Mouse (Mus musculus): ENCODE results near the gene Spem1.

The Spem1 gene

DNA sequence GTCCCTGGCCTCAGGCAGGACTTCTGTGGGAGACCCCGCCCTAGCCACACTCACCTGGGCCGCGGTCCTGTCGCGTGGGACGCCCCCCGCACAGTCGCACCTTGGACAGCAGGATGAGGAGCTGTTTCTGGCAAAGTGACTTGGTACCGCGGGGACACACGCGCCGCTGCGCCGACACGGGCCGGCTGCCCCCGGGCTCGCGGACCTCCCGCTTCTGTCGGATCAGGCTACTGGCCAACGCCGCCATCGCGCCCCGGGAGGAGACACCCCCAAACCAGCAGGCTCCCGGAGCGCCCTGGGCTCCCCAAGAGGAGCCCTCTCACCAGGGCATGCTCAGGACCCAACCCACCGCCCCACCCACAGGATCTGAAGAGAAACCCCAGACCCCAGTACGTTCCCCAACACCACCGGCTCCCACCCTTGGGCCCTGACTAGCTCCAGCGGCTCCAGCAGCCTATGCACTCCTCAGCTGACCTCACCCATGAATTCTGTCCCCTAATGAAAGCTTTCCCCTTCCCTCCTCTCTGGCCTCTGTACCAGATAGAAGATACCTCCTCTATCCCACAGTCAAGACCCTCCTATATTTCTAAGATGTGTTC is 20.5 kb downstream of the Spem1 start, which contains the start of gene Fgf11:
Gene Fgf11 (minus strand): TSS at position 479 of the 599 bp plus-strand sequence.
- no peak for DNase-seq (ENCODE audit: low read depth in 2 of 2, low spot score in 2 of 2)

DNA sequence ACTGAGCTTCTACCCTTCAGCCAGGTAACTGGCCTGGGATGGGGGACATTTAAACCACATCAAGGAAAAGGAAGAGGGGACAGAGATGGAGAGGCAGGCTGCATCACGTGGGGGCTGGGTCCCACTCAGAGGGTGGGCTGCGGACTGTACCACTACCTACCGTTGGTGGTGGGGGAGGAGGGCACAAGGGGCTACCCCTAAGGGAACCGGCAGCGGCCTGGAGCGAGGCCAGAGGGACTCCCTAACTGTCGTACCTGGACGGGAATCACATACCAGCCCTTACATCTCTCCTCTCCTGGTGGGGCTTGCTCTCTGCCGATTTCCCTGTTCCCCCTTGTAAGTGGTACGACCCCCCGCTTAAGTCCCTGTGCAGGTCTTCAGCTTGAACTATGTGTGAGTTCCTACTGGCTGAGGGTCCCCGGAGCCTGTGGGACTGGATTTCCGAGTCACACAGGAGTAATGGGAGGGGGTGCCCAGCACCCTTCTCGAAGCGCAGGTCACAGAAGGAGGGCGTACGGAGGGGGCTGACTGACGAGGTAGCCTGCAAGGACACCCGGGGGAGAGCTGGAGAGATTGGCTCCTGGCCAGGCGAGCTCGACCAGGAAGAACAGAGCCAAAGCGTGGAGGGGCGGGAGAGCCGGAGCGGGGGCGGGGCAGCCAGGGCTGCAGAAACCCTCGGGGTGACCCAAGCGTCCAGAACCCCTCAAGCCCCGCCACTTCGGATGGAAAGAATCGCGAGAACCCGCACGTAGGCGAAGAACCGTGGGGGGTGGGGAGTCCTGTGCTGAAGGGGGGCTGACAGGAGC is 21.4 kb downstream of the Spem1 start:
- DNase-seq (ENCODE audit: low read depth in 2 of 2, low spot score in 2 of 2) = no peak

DNA sequence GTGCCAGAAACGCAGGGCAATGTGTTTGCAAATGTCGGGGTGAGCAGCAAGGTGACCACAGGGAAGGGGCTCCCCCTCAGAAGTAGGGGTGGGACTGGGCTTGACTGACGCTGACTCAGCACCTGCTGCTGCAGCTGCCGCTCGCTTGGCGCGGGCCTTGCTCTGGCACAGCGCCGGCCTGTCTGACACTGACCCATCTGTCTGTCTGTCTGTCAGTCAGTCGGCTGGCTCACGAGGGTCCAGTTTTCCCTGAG is 21.9 kb downstream of the Spem1 start:
- no peak for DNase-seq (ENCODE audit: low read depth in 2 of 2, low spot score in 2 of 2)

DNA sequence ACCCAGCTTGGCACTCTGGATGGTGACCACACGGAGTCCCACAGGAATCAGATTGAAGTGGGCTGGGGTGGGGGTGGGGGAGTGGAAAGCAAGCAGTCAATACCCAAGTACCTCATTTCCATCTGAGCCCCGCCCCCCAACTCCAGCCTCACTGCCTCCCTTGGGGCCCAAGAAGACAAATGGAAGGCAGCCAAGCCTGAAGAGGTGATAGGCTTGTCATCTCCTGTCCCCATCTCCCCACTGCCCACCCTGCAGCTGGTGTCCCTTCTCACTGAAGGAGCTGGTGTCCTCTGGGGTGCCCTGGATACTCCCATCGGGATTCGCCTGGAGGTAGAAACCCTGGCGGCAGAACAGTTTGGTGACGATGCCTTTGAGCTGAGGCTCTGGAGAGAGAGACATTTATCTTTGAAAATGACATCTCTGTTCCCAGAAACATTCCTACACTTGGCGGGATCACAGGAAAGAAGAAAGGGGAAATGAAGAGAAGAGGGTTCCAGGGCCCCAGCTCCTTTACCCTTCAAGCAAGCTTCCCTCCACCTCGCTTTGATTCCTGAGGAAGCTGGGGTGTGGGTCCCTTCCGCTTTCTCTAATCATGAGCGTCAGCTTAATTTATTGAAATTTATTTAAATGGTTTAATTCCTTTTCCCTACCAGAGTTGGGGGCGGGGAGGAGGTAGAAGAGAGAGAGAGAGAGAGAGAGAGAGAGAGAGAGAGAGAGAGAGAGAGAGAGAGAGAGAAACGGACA is 22.4 kb downstream of the Spem1 start:
- no peak for DNase-seq (ENCODE audit: low read depth in 2 of 2, low spot score in 2 of 2)

DNA sequence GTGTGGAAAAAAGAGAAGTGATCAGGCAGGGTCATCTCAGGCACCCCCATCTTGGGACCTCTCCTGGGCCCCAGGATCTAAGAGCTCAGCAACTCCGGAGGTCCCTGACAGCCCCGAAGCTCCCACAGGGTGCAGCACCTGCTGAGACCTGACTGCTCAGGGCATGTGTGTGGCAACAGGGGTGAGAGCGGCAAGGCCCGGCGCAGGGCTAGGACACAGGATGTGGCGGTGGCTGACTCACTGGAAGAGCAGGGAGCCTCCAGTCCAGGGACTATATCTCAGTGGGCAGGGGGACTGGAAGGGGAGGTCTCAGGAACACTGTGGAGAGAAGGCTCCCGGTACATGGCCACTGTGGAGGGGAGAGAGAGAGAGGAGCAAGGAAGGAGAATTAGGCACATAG is 24.1 kb downstream of the Spem1 start:
- no peak for DNase-seq (ENCODE audit: low read depth in 2 of 2, low spot score in 2 of 2)

DNA sequence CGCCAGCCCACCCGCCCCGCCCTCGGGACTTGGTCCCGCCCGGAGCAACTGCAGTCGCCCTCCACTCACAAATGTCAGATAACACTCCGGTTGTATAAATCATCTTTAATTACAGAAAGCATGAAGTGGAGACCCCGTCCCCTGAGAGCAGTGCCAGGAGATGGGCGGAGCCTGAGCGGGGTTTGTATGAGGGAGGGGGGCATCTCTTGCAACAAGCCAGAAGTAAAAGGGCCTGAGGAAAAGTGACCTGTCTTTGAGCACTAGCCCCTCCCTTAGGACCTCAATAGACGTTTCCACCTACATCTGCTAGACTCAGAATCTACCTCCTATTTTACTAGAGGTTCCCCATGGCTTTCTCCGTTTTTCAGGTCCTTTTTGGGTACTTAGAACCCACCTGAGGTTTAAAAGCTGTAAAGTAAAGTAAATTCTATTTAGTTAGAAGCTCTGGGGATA is 26.0 kb downstream of the Spem1 start:
- no peak for DNase-seq (ENCODE audit: low read depth in 2 of 2, low spot score in 2 of 2)

DNA sequence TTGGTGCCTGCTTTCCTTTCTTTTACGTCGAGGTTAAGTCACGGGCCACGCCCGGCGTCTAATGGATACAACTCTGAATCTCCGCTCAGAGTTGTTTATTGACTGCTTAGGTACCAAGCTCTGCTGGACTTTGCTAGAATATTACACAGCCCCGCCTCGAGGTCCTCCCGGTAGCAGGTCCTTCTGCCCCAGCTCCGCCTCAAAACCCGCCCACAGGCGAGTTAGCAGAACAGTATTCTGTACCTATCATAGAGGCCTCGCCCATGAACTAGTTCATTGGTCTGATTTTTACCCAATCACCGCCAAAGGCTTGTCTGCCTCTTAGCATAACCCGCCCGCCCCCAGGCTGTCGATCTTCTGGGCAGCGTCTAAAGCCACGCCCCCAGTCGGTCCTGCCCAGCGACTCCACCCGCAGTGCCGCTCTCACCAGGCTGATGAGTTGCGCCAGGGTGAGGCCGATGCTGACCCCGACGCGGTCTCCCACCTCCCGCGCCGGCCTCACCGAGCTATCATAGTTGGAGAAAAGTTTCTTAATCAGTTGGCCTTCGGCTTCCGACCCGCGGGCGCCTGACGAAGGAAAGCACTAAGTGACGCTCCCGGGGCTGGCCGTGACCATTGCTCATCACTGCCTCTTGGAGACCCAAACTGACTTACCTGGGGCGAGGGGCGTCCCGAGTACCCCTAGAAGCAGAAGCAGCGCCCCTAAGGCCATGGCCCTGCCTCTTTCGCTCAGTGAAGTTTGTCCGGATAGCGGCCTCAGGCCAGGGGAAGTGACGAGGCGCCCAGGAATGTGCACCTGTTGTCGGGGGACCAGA is 26.6 kb downstream of the Spem1 start, which contains the start of gene Chrnb1:
Gene Chrnb1 (minus strand): TSS at position 776 of the 815 bp plus-strand sequence.
- DNase-seq (ENCODE audit: low read depth in 2 of 2, low spot score in 2 of 2) = peak; percentile 79 to 80

DNA sequence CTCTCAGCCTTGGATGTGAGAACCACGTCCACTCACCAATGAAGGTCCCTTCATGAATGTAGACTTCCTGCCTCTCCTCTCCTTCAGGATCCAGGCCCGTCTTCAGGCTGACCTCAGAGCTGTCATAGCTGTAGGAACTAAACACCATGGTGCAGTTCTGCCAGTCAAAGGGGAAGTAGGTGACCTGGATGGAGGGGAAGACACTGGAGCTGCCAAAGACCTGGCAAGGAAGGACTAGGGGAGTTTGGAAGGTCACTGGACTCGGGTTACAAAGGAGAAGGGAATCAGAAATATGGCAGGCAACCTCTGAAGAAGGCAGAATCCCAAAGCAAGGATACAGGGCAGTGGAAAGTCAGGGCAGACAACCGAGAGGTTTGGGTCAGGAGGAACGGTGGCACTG is 28.6 kb downstream of the Spem1 start:
- no peak for DNase-seq (ENCODE audit: low read depth in 2 of 2, low spot score in 2 of 2)

DNA sequence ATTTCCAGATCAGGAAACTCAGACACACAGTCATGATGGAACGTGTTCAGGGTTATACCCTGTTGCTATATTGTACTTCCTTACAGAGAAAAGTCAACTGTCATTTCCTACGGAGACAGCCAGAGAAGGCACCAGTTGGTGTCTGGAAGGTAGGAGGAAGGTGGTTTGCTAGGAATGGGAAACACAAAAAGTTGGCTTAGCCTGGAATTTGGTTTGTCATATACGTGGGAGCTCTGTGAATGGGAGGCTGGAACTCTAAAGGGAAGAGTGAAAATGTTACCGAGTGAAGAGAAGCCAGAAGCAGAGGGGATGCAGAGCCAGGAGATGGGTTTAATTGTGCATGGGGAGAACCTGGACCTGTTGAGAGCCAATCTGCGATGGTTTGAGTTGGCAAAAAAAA is 30.6 kb downstream of the Spem1 start:
- no peak for DNase-seq (ENCODE audit: low read depth in 2 of 2, low spot score in 2 of 2)

DNA sequence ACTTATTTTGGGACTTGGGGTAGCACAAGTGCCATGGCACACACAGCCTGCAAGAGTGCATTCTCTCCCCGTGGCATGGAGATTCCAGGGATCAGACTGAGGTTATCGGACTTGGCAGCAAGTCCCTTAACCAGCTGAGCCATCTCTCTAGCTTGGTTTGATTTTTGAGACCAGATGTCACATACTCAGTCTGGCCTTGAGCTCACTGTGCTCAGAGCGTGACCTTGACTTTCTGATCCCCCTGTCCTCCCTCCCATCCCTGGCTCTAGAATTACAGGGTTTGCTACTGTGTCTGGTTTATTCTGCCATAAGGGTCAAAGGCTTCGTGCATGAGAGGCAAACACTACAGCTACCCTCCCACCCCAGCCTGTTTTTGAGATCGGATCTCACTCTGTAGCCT is 32.5 kb downstream of the Spem1 start:
- no peak for DNase-seq (ENCODE audit: low read depth in 2 of 2, low spot score in 2 of 2)

DNA sequence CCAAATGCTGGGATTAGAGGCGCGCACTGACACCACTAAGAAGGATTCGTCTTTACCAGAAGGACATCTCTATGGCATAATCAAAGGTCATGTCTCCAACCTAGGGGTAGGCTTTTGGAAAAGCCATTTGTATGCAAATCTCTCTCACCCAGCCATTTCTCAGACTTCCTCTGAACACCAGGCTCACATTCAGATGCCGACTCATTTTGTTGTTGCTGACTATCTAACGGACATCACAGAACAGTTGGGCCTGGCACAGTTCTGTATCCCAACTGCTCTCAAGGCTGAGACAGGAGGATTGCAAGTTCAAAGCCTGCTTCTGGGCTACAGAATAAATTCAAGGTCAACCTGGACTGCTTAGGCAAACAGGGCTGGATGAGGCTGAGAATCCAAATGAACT is 34.7 kb downstream of the Spem1 start:
- no peak for DNase-seq (ENCODE audit: low read depth in 2 of 2, low spot score in 2 of 2)

DNA sequence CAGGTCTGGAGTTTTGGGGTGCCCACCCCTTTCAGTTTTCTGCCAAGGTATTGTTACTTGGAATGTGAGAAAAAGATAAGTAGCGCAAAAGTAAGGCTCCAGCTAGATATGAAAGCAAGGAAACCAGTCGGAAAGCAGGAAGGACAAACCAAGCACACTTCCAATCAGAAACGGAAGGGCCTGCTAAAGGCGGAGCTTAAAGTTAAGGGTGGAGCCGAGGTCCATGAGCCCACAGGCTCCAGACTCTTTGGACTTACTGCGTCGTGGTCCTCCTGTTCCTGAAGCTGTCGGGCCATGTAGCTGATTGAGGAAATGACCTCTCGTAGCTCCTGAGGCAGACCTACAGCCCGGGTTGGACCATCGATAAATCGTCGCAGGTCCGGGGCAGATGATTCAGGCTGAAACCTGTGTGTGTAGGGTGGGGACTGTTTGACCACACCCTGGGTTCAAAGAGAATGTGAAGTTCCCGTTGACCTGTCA is 37.1 kb downstream of the Spem1 start:
- no peak for DNase-seq (ENCODE audit: low read depth in 2 of 2, low spot score in 2 of 2)

DNA sequence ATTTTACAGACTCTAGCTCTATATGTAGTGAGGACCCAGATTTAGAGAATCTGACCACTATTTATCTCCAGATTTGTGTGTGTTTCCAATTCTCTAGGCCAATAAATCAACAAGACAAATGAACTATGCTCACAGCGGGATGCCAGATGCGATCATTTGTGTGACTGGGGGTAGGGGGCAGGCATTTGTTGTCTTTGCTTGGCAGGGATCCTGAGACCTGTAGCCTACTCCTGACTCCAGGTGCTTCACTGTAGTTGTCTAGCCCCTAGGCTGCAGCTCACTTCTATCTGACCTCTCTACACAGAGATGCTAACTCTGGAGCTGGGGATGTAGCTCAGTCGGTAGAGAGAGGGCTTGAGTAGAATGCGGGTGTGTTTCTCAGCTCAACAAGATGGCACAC is 40.2 kb downstream of the Spem1 start:
- no peak for DNase-seq (ENCODE audit: low read depth in 2 of 2, low spot score in 2 of 2)

DNA sequence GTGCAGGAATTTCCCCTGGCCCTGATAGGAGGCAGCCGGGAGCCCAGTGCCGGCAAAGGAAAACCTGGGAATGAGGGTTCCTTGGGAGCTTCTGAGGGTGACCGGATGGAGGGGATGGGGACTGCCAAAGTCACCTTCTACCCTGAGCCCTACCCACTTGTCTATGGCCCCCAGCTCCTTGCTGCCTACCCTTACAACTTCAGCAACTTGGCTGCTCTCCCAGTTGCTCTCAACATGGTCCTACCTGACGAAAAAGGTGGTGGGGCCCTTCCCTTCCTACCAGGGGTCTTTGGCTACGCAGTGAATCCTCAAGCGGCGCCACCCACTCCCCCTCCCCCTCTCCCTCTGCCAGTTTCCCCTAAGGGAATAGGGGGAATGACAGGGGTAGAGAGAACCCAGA is 43.0 kb downstream of the Spem1 start:
- DNase-seq (ENCODE audit: low read depth in 2 of 2, low spot score in 2 of 2) = no peak

DNA sequence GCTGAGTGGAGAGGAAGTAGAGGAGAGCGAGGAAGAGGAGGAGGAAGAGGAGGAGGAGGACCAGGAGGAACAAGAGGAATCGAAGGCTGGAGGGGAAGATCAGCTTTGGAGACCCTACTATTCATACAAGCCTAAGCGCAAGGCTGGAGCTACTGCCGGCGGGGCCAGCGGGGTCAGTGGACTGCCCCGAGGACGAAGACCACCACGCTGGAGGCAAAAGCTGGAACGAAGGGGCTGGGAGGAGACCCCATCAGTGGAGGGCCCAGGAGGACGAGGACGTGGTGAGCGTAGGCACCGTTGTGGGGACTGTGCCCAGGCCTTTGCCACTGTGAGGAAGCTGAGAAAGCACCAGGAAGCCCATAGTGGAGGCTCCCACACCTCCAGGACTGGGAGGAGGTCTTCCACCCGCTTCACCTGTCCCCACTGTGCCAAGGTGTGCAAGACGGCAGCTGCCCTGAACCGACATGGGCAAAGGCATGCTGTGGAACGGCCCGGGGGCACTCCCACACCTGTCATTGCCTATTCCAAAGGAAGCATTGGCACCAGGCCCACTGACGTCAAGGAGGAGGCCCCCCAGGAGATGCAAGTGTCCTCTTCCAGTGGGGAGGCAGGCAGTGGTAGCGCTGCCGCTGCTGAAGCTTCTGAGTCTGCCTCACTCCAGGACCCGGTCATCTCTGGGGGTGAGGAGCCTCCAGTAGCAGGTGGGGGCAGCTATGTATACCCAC is 43.6 kb downstream of the Spem1 start:
- no peak for DNase-seq (ENCODE audit: low read depth in 2 of 2, low spot score in 2 of 2)

DNA sequence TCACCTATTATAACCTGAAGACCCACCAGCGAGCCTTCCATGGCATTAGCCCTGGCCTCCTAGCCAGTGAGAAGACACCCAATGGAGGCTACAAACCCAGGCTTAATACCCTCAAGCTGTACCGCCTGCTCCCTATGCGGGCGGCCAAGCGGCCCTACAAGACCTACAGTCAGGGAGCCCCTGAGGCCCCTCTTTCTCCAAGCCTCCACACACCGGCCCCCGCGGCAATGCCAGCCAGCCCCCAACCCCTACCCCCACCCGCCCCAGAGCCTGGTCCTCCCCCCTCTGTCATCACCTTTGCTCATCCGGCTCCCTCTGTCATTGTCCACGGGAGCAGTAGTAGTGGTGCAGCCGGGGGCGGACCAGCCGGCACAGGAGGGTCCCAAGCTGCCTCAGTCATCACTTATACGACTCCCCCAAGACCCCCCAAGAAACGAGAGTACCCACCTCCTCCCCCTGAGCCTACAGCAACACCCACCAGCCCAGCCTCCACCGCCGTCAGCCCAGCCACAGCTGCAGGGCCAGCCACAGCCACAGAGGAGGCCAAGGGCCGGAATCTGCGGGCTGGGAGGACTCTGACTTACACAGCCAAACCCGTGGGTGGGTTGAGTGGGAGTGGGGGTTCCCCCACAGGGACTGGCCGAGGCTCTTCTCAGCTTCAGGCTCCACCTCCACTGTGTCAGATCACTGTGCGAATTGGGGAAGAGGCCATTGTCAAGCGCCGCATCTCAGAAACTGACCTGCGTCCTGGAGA is 44.3 kb downstream of the Spem1 start:
- DNase-seq (ENCODE audit: low read depth in 2 of 2, low spot score in 2 of 2) = no peak

DNA sequence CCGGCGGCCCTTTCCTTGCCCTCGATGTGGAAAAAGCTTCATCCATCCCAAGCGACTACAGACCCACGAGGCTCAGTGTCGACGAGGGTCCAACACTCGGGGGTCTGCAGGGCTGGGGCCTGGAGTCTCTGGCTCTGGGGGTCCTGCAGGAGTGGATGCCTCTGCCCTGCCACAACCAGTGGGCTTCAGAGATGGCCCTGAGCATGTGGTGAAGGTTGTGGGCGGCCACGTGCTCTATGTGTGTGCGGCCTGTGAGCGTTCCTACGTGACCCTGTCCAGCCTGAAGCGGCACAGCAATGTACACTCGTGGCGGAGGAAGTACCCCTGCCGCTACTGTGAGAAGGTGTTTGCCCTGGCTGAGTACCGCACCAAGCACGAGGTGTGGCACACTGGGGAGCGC is 45.5 kb downstream of the Spem1 start:
- no peak for DNase-seq (ENCODE audit: low read depth in 2 of 2, low spot score in 2 of 2)

DNA sequence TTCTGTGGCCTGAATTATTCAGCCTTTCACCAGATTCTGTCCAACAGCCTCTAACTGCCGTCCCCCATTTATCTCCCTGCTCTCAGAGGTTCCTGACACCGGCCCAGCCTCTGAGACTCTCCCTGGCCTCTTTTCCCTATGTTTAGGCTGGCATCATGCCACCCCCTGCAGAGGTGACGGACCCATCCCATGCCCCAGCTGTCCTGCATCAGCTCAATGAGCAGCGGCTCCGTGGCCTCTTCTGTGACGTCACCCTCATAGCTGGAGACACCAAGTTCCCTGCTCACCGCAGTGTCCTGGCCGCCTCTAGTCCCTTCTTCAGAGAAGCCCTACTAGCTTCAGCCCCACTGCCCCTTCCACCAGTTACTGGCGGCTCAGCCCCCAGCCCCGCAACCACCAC is 46.3 kb downstream of the Spem1 start:
- DNase-seq (ENCODE audit: low read depth in 2 of 2, low spot score in 2 of 2) = no peak

DNA sequence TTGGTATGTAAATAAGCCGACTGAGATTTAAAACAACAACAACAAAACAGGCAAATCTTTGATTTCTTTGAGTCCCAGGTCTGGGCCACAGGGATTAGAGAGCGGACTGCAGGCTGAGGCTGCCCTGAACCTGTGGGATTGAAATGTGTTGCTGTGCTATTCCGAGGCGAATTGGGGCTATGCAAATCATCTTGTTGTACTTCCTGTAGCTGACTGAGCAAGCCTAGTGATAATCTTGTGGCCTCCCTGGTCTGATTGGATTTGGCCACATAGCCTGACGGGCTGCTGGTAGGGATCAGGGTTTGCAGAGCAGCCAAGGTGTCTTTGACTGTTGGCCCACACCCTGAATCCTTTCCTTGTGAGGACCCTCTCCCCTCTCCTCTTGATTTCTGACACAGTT is 47.0 kb downstream of the Spem1 start:
- DNase-seq (ENCODE audit: low read depth in 2 of 2, low spot score in 2 of 2) = no peak
